Mouse (Mus musculus) heart, postnatal 0 days (tissue): ENCODE measurements at regions not wholly inside any gene's neighbourhood (a gene's known extent, or its start where the extent isn't known, plus 50 kb on each side); places are given as distances from the start of the nearest gene placed in this dataset.

Experiments used
- CTCF ChIP-seq: IDR thresholded peaks from 2 replicates; pipeline ENCODE4 v1.5.1; 2016; ENCODE audit warnings: antibody characterized with exemption, control low read depth, low read depth
- EP300 ChIP-seq: IDR thresholded peaks from 2 replicates; pipeline ENCODE4 v1.6.1; 2016; ENCODE audit warnings: antibody characterized with exemption, low read depth

GRCm38 (mm10) chr2:48322278-48322677, 491.6 kb upstream of the Acvr2a start:
- no peak for TF ChIP-seq CTCF
- no peak for TF ChIP-seq EP300
